Mouse (Mus musculus) kidney, adult 2 months (tissue): Measurements from ENCODE around the gene Slc6a9.

Source experiments
- CTCF ChIP-seq: fragments of 200-500 bp; conservative IDR thresholded peaks from 2 replicates; pipeline ENCODE4 v1.5.1; 2011; ENCODE audit warnings: low read depth, mild to moderate bottlenecking, control low read depth, low read length, moderate library complexity, mixed read lengths; ENCODE audit not compliant: insufficient read depth, insufficient read length
- POLR2A ChIP-seq: fragments of 200-500 bp; IDR thresholded peaks from one replicate; pipeline ENCODE4 v1.6.1; 2011; ENCODE audit warnings: low read depth, low read length, control low read depth

DNA sequence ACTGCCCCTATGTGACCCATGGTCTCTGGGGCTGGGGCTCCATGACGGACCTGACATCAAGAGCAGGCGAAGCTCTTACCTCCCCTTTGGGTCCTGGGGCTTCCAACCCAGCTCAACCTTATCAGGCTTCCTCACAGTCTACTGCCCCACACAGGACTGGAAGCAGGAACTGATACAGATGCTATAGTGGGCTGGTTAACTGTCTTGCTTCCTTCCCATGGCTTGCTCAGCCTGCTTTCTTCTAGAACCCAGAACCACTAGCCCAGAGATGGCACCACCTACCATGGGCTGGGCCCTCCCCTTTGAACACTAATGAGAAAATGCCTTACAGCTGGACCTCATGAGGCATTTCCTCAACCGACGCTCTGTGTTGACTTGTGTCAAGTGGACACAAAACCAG, 83.1 kb downstream of the Slc6a9 start:
- TF ChIP-seq CTCF (no peak), POLR2A (no peak)
